Mouse (Mus musculus): ENCODE data around the gene Gm42715. TPM values are rescaled to one million over a fixed set of nuclear protein-coding genes. Genes with fewer than 3 reads are reported as not detected.

The Gm42715 gene
- polyA plus RNA-seq, 1 experiment from 2014 or later, result 11.5 TPM

- Histone ChIP-seq H3K4me1 (replicated peaks) (peaks cover 17% of the 10 kb centered on the region), H3K4me3 (replicated peaks) (peak overlapping the region; percentile 86), H3K27me3 (replicated peaks) (no peaks in the 10 kb centered on the region), H3K4me2 (replicated peaks) (peak overlapping the region; percentile 93), H3K27ac (no peak overlapping the region), H3K9ac (peak overlapping the region; percentile 81; the same call in 1 of the 2 replicates), H3K36me3 (peaks cover 23% of the 10 kb centered on the region), H3K9me3 (no peaks in the 10 kb centered on the region)
- no peak for ATAC-seq
- 95% methylated on average over 9 of the region's 9 CpGs for WGBS
Observed at GRCm38 (mm10) chr7:127589637-127590036, 70.3 kb downstream of the Gm42715 start.

- H3K4me1 ChIP-seq (replicated peaks), result peaks cover 17% of the 10 kb centered on the region
- no peak overlapping the region for H3K4me2 ChIP-seq (replicated peaks)
- no peaks in the 10 kb centered on the region for H3K9me3 ChIP-seq
- no peak overlapping the region for H3K4me3 ChIP-seq (replicated peaks)
- H3K27me3 ChIP-seq (replicated peaks), result no peaks in the 10 kb centered on the region
- H3K36me3 ChIP-seq, result peaks cover 38% of the 10 kb centered on the region
- 89% methylated on average over 10 of the region's 10 CpGs for WGBS
- no peak overlapping the region for H3K27ac ChIP-seq
- H3K9ac ChIP-seq, result no peak overlapping the region
- no peak for ATAC-seq
Observed at GRCm38 (mm10) chr7:127591108-127591507, 71.7 kb downstream of the Gm42715 start.

- peaks cover 52% of the 10 kb centered on the region for H3K36me3 ChIP-seq
- peaks cover 11% of the 10 kb centered on the region for H3K4me1 ChIP-seq (replicated peaks)
- H3K27me3 ChIP-seq (replicated peaks), result no peaks in the 10 kb centered on the region
- no peak overlapping the region for H3K27ac ChIP-seq
- H3K4me3 ChIP-seq (replicated peaks), result no peak overlapping the region
- 85% methylated on average over 14 of the region's 14 CpGs for WGBS
- no peak for ATAC-seq
- no peak overlapping the region for H3K9ac ChIP-seq
- H3K9me3 ChIP-seq, result no peaks in the 10 kb centered on the region
- no peak overlapping the region for H3K4me2 ChIP-seq (replicated peaks)
Observed at GRCm38 (mm10) chr7:127592575-127592974, 73.2 kb downstream of the Gm42715 start.

- Histone ChIP-seq H3K36me3 (peaks cover 64% of the 10 kb centered on the region), H3K4me3 (replicated peaks) (no peak overlapping the region), H3K27ac (no peak overlapping the region), H3K9me3 (no peaks in the 10 kb centered on the region), H3K27me3 (replicated peaks) (no peaks in the 10 kb centered on the region), H3K9ac (no peak overlapping the region), H3K4me2 (replicated peaks) (no peak overlapping the region), H3K4me1 (replicated peaks) (no peaks in the 10 kb centered on the region)
- ATAC-seq, result no peak
- WGBS, result 94% methylated on average over 17 of the region's 17 CpGs
Observed at GRCm38 (mm10) chr7:127596747-127597146, 77.4 kb downstream of the Gm42715 start.

GRCm38 (mm10) chr7:127600612-127601011 is 81.2 kb downstream of the Gm42715 start:
- Histone ChIP-seq H3K4me3 (replicated peaks) (no peak overlapping the region), H3K27ac (no peak overlapping the region), H3K4me1 (replicated peaks) (no peaks in the 10 kb centered on the region), H3K9ac (no peak overlapping the region), H3K9me3 (no peaks in the 10 kb centered on the region), H3K27me3 (replicated peaks) (no peaks in the 10 kb centered on the region), H3K36me3 (peaks cover 56% of the 10 kb centered on the region), H3K4me2 (replicated peaks) (no peak overlapping the region)
- no peak for ATAC-seq
- WGBS, result 94% methylated on average over 7 of the region's 7 CpGs

GRCm38 (mm10) chr7:127601735-127602134 is 82.4 kb downstream of the Gm42715 start:
- H3K9ac ChIP-seq, result no peak overlapping the region
- H3K27ac ChIP-seq, result no peak overlapping the region
- ATAC-seq, result no peak
- no peaks in the 10 kb centered on the region for H3K27me3 ChIP-seq (replicated peaks)
- H3K9me3 ChIP-seq, result no peaks in the 10 kb centered on the region
- H3K4me2 ChIP-seq (replicated peaks), result no peak overlapping the region
- no peaks in the 10 kb centered on the region for H3K4me1 ChIP-seq (replicated peaks)
- H3K36me3 ChIP-seq, result peaks cover 44% of the 10 kb centered on the region
- 84% methylated on average over 4 of the region's 4 CpGs for WGBS
- no peak overlapping the region for H3K4me3 ChIP-seq (replicated peaks)

GRCm38 (mm10) chr7:127602903-127603302 is 83.5 kb downstream of the Gm42715 start:
- Histone ChIP-seq H3K4me1 (replicated peaks) (no peaks in the 10 kb centered on the region), H3K4me2 (replicated peaks) (no peak overlapping the region), H3K4me3 (replicated peaks) (no peak overlapping the region), H3K9ac (no peak overlapping the region), H3K36me3 (peaks cover 36% of the 10 kb centered on the region), H3K27ac (no peak overlapping the region), H3K9me3 (no peaks in the 10 kb centered on the region), H3K27me3 (replicated peaks) (no peaks in the 10 kb centered on the region)
- WGBS, result 87% methylated on average over 2 of the region's 2 CpGs
- no peak for ATAC-seq

GRCm38 (mm10) chr7:127604256-127604655 is 84.9 kb downstream of the Gm42715 start:
- ATAC-seq, result no peak
- H3K27me3 ChIP-seq (replicated peaks), result no peaks in the 10 kb centered on the region
- no peaks in the 10 kb centered on the region for H3K9me3 ChIP-seq
- no peak overlapping the region for H3K4me2 ChIP-seq (replicated peaks)
- H3K27ac ChIP-seq, result no peak overlapping the region
- 89% methylated on average over 10 of the region's 10 CpGs for WGBS
- H3K36me3 ChIP-seq, result peaks cover 38% of the 10 kb centered on the region
- no peak overlapping the region for H3K9ac ChIP-seq
- no peak overlapping the region for H3K4me3 ChIP-seq (replicated peaks)
- no peaks in the 10 kb centered on the region for H3K4me1 ChIP-seq (replicated peaks)

GRCm38 (mm10) chr7:127607150-127607549 is 87.8 kb downstream of the Gm42715 start:
- H3K9me3 ChIP-seq, result no peaks in the 10 kb centered on the region
- no peak overlapping the region for H3K9ac ChIP-seq
- no peak for ATAC-seq
- H3K4me2 ChIP-seq (replicated peaks), result no peak overlapping the region
- H3K36me3 ChIP-seq, result peaks cover 50% of the 10 kb centered on the region
- no peaks in the 10 kb centered on the region for H3K4me1 ChIP-seq (replicated peaks)
- no peaks in the 10 kb centered on the region for H3K27me3 ChIP-seq (replicated peaks)
- H3K4me3 ChIP-seq (replicated peaks), result no peak overlapping the region
- no peak overlapping the region for H3K27ac ChIP-seq
- WGBS, result 79% methylated on average over 6 of the region's 6 CpGs

GRCm38 (mm10) chr7:127611011-127611410 is 91.6 kb downstream of the Gm42715 start:
- no peak overlapping the region for H3K9ac ChIP-seq
- H3K4me2 ChIP-seq (replicated peaks), result no peak overlapping the region
- H3K4me1 ChIP-seq (replicated peaks), result peaks cover 10% of the 10 kb centered on the region
- no peak for ATAC-seq
- peaks cover 49% of the 10 kb centered on the region for H3K36me3 ChIP-seq
- 95% methylated on average over 29 of the region's 29 CpGs for WGBS
- H3K4me3 ChIP-seq (replicated peaks), result no peak overlapping the region
- no peaks in the 10 kb centered on the region for H3K9me3 ChIP-seq
- no peaks in the 10 kb centered on the region for H3K27me3 ChIP-seq (replicated peaks)
- H3K27ac ChIP-seq, result no peak overlapping the region

GRCm38 (mm10) chr7:127611561-127611960 is 92.2 kb downstream of the Gm42715 start:
- no peak for ATAC-seq
- Histone ChIP-seq H3K4me1 (replicated peaks) (peaks cover 10% of the 10 kb centered on the region), H3K27me3 (replicated peaks) (no peaks in the 10 kb centered on the region), H3K9ac (no peak overlapping the region), H3K4me3 (replicated peaks) (no peak overlapping the region), H3K4me2 (replicated peaks) (no peak overlapping the region), H3K9me3 (no peaks in the 10 kb centered on the region), H3K36me3 (peaks cover 49% of the 10 kb centered on the region), H3K27ac (no peak overlapping the region)
- 97% methylated on average over 26 of the region's 26 CpGs for WGBS

- Histone ChIP-seq H3K4me1 (replicated peaks) (peaks cover 10% of the 10 kb centered on the region), H3K9ac (0 out of 2 replicates have a peak overlapping the region, but pooled peaks have one; percentile 94), H3K36me3 (peaks cover 44% of the 10 kb centered on the region), H3K4me2 (replicated peaks) (peak overlapping the region; percentile 79), H3K4me3 (replicated peaks) (peak overlapping the region; percentile 98; the same call in 1 of the 2 replicates), H3K27me3 (replicated peaks) (no peaks in the 10 kb centered on the region), H3K9me3 (no peaks in the 10 kb centered on the region), H3K27ac (no peak overlapping the region)
- no peak for ATAC-seq
- 85% methylated on average over 8 of the region's 8 CpGs for WGBS
Observed at GRCm38 (mm10) chr7:127613501-127613900, 94.1 kb downstream of the Gm42715 start.

- 18% methylated on average over 8 of the region's 8 CpGs for WGBS
- Histone ChIP-seq H3K9ac (peak overlapping the region; percentile 94), H3K4me1 (replicated peaks) (peaks cover 10% of the 10 kb centered on the region), H3K27me3 (replicated peaks) (no peaks in the 10 kb centered on the region), H3K9me3 (no peaks in the 10 kb centered on the region), H3K27ac (peak overlapping the region; percentile 84; the same call in 1 of the 2 replicates), H3K36me3 (peaks cover 38% of the 10 kb centered on the region), H3K4me2 (replicated peaks) (peak overlapping the region; percentile 79), H3K4me3 (replicated peaks) (peak overlapping the region; percentile 98)
- ATAC-seq, result 0 out of 2 replicates have a peak, but pooled peaks have one; percentile 22
Observed at GRCm38 (mm10) chr7:127614091-127614490, 94.7 kb downstream of the Gm42715 start.

Data from intestine, embryonic 15.5 days (tissue).